Mouse (Mus musculus): ENCODE measurements around the gene Mthfsd.
A peak's percentile ranks its signal among the peaks of the same experiment; 100 is the strongest.

Mthfsd gene

DNA sequence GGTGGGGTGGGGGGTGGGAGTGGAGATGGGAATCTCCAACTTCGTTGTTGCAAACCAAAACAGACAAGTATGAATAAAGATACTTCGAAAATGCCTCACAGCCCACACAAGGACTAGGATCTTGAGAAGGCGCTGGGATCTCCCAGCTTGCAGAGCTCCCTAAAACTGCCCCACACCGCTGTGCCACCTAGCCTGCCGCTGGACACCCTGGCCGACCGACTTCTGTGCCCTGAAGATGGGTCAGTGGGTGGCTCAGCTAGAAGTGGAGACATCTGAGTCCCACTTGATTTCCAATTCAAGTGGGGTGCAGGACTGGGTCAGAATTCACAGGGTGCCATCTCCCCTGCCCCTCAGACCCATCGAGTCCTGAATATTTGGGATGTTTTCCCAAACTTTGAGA, 13.5 kb upstream of the Mthfsd start:
- DNase-seq (ENCODE audit: low read depth), result no peak

DNA sequence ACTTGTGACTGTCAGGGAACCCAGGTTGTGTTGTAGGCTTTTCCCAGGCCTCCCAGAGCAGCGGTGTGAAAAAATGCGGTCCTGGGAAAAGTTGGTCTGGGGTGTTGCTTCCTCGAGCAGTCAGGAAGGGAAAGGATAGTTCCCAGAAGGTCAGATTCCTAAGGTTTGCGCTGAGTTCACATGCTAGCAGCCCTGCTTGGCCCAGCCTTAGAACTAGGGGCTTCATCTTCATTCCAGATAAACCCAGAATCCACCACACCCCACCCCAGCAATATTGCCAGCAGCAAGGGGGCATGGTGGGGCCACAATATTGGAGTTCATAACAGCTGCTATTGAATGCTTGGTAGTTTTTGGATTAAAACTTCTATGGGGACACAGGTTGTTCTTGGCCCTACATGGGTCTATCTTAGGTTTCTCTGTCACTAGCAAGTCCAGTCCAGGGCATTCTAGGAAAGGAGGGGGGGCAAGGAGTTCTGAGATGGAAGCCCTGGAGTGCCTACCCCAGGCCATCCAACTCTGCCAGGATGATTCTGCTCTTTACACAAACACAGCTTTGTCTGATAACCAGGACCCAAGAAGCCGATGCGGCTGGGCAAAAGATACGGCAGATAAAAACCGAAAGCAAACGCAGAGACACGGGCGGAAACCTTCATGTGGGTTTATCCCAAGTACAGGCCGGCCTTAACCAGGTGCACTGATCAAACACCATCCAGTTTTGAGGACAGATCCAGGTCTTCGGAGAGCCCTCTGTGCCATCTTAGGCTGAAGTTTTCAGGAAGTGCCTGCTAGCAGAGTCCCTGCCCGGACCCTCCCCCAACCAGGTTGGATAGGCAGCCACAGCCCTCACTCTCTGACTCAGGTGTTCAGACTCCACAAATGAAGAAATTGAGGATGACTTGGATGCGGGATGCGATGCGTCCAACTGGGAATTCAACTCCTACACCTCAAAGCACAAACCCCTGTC, 12.5 kb upstream of the Mthfsd start:
- no peak for DNase-seq (ENCODE audit: low read depth)

DNA sequence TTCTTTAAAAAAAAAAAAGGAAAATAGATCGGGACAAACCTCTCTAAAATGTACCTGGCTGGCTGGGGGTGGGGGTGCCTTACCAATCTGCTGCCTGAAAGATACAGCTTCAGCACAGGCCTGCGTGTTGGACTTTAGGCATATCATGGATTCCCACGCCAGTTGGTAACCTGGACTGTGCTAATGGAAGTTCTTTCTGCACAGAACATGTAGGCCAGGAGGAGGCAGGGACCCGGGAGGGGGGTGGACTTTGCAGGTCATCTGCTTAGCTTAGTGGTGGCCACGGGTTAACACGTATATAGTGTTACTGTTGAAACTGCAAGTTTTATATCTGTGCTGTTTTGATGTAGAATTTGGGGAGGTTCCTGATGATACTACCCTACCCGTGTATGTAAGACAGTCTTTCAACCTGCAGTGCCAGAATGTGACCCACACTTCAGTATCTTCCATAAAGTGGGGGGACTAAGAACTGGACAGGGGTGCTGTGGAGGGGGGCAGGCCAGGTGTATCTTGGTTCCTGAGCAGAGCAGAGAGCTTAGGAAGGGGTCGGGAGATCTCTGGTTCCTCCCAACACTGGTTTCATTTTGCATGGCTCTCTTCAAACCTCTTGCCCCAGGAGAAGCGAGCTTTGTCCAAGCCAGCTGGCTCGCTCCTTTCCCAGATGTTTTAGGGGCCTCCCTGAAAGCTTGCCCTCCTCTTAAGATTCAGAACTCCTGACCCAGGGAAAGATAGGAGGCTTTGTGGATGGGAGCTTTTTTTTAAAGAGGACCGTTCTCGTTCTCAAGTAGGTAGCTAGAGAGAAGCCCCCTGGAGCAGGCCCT, 11.7 kb upstream of the Mthfsd start:
- no peak for DNase-seq (ENCODE audit: low read depth)

DNA sequence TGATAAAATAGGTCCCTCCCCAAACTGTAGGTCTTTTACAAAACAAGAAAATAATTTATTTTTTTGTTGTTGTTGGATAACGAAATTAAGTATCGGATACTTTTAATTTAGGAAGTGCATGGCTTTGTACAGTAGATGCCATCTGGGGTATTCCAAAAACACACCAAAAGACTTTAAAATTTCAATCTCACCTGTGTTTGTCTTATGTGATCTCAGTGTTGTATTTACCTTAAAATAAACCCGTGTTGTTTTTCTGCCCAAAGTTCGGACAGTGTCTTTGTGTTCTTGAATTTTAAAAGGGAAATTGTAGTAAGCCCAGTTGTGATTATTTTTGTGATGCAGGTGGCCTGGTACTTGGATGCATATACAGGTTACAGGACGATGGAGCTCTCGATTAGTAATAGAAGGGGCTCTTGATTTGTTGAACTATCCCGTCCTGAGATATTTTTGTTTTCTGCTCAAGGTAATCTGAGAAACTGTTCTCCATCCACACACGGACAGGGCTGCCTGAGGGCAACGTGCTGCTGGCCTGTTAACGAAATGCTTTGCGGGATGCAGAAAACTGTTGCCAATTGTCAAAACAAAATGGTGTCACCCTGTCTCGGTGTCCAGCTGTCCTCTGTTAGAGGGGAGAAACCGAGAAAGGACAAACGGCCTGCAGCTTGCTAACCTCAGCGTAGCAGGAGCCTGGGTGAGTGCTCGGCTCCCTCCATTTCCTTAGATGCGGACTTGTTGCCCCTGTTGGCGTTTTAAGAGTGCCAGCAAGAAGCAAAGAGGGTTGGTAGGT, 10.6 kb upstream of the Mthfsd start:
- no peak for DNase-seq (ENCODE audit: low read depth)

DNA sequence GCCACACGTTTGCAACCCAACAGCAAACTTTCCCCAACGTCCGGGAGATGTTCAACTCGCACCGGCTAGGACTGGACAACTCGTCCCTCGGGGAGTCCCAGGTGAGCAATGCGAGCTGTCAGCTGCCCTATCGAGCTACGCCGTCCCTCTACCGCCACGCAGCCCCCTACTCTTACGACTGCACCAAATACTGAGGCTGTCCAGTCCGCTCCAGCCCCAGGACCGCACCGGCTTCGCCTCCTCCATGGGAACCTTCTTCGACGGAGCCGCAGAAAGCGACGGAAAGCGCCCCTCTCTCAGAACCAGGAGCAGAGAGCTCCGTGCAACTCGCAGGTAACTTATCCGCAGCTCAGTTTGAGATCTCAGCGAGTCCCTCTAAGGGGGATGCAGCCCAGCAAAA, 9.7 kb upstream of the Mthfsd start:
- no peak for DNase-seq (ENCODE audit: low read depth)

DNA sequence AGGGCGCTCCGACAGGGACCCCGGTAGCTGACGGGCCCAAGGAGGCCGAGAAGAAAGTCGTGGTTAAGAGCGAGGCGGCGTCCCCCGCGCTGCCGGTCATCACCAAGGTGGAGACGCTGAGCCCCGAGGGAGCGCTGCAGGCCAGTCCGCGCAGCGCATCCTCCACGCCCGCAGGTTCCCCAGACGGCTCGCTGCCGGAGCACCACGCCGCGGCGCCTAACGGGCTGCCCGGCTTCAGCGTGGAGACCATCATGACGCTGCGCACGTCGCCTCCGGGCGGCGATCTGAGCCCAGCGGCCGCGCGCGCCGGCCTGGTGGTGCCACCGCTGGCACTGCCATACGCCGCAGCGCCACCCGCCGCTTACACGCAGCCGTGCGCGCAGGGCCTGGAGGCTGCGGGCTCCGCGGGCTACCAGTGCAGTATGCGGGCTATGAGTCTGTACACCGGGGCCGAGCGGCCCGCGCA, 9.0 kb upstream of the Mthfsd start:
- peak; percentile 39 for DNase-seq (ENCODE audit: low read depth)

DNA sequence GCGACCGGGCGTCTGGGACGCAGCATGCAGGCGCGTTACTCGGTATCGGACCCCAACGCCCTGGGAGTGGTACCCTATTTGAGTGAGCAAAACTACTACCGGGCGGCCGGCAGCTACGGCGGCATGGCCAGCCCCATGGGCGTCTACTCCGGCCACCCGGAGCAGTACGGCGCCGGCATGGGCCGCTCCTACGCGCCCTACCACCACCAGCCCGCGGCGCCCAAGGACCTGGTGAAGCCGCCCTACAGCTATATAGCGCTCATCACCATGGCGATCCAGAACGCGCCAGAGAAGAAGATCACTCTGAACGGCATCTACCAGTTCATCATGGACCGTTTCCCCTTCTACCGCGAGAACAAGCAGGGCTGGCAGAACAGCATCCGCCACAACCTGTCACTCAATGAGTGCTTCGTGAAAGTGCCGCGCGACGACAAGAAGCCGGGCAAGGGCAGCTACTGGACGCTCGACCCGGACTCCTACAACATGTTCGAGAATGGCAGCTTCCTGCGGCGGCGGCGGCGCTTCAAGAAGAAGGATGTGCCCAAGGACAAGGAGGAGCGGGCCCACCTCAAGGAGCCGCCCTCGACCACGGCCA, 8.5 kb upstream of the Mthfsd start:
- peak; percentile 57 for DNase-seq (ENCODE audit: low read depth)

DNA sequence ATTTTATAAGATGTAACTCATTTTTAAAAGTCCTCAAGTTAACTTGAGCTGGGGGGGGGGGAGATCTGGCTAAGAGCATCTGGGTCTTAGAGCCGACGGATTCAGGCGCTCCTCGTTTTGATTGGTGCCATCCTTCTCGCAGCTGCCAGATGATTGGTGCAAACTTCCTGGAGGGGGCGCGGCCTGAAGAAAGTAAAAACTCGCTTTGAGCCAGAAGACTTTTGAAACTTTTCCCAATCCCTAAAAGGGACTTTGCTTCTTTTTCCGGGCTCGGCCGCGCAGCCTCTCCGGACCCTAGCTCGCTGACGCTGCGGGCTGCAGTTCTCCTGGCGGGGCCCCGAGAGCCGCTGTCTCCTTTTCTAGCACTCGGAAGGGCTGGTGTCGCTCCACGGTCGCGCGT, 7.8 kb upstream of the Mthfsd start, which contains the start of gene Foxc2:
TSS of gene Foxc2 (plus strand) at position 224 of the 400 bp plus-strand sequence.
- peak; percentile 88 for DNase-seq (ENCODE audit: low read depth)

DNA sequence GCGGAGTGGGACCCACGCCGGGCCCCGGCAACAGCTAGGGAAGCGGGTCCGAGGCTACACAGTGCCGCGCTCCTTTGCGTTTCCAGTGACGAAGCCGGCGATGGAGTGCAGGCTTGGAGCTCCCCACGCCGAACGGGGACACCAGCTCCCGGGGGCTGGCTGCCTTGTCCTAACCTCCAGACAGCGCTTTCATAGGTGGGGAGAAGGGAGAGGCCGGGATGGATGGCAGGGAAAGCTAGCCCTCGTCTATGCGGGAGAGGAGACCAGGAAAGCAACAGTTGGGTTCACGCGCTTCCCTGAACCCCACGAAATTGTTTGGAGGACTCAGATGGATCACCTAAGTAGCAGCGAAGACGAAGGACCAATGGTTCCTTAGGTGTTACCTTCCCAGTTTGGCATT, 6.9 kb upstream of the Mthfsd start:
- DNase-seq (ENCODE audit: low read depth), result no peak

DNA sequence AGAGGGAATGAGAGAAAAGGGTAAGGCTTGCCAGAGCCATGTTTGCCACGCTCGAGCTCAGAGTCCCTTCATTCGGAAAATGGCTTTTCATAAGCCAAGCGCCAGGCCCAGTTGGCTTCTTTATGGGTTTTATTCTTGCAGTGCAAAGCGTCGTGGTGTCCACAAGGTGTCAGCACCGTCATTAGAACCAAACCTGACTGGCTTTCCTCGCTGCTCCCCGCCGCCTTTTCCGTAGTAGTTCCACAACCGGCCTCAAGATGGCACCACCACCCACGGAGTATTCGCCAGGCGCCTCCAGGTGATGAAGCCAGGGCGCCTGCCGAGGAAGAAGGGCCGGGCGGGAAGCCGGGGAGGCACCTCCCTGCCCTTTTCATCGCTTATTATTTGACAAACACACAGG, 5.1 kb upstream of the Mthfsd start:
- DNase-seq (ENCODE audit: low read depth), result peak; percentile 98

DNA sequence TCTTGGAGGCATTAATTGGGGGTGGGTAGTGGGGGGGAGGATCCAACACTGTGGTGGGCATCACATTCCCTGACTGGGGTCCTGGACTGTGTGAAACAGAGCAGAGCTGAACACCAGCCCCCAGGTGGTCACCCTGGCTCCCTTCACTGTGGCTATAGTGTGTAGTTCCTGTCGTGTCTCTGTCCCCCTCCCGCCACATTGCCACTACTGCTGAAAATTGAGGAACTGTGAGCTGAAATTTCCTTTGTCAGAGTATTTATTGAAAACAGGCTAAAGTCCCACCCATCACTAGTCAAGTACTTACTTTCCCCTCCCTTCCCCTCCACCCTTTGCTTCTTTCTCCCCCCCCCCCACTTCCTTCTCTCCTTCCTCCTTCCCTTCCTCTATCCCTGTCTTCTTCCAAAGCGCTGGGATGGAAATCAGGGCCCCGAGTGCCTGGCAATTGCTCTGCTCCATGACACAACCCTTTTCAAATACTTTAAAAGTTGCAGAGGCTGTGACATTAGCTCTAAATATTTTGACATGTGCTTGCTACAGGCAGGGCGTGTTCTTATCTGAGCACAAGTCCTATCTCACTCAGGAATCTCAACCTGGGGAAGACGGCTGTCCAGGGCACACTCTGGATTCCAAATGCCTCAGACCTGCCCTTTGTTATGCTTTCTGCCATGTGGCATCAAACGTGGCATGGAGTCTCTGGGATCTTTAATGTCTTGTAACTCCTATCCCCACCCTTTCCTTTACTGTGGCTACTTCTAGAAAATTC, 3.1 kb upstream of the Mthfsd start:
- DNase-seq (ENCODE audit: low read depth), result no peak

DNA sequence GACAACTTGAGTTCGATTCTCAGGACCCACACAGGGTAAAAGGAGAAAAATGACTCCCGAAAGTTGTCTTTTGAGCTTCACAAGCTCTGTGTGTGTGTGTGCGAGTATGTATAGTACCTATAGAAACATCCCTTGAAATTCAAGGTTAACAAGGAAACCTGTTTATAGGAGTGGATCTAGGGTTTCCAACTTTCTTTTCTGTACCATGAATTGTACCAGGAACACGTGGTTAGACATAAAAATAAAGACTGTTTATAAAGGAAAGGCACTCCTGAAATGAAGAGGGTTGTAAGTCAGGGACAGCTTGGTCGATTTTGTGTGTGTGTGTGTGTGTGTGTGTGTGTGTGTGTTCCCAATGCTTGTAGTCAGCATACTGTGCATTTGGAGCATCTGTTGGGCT, 465 bp upstream of the Mthfsd start:
- DNase-seq (ENCODE audit: low read depth), result no peak

DNA sequence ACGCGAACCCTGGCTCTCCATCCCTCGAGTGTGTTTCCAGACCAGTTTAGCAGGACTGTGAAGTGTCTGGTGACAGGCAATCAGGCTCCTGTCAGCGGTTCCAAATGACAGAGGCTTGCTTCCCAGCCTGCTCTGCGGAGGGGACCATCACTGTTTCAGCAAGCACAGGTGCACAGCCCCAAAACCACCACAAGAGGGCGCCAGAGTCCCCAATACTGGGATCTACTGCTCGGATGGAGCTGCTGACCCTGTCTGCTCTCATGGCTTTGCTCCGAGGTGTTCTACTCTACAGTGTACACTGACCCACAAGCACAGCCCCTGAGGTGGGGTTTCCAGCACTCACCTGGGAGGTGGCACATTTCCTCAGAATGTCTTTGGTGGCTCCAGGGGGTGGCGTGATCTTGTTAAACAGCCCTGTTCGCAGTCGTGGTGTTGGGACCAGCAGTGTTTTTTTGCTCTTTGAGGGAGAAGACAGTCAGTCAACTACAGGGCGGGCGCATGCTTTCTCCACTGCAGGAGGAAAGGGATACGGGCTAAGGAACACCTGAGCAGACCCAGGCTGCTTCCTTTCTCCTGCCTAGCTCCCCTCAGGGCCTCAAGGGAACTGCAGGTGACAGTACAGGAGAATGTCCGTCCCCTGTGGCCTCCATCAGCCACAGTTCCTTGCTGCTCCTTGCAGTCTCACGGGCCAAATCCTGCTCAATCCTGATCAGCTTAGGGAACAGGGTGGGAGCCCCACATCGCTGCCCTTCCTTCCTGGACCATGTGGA, 4.0 kb downstream of the Mthfsd start:
- peak; percentile 83 for DNase-seq (ENCODE audit: low read depth)

DNA sequence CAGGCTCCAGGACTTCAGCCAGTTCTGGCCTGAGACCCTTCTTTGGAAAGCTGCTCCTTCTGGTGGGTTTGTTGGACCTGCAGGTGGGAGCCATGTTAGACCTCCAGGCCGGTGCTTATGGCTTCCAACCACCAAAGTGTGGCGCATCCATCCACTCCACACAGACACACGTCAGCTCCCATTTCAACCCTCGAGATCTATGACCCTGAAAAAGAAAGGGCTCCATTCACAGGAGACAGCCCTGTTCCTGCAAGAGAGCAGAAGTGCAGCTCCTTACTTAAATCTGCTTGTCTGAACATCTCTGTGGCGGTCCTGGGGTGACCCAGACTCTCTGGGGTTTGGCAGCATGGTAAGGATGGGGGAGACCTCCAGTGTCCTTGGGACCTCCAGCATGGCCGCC, 14.7 kb downstream of the Mthfsd start:
- no peak for DNase-seq (ENCODE audit: low read depth)

DNA sequence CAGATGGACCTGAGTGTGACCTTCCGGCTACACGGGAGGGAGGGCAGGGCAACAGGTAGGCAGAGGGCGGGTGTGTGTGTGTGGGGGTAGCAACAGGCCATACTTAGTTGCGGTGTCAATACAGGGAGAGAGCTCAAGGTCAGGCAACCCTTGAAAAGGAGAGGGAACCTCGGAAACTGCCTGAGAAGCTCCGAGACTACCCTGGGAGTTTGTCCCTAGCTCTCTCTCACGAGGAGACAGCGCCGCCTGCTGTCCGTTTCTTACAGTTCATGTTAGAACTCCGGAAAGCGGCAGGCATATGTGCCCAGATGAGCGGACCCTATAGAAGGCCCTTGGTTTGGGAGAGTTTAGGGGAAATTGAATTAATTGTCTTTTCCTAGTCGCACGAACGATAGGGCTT, 15.6 kb downstream of the Mthfsd start:
- peak; percentile 79 for DNase-seq (ENCODE audit: low read depth)

DNA sequence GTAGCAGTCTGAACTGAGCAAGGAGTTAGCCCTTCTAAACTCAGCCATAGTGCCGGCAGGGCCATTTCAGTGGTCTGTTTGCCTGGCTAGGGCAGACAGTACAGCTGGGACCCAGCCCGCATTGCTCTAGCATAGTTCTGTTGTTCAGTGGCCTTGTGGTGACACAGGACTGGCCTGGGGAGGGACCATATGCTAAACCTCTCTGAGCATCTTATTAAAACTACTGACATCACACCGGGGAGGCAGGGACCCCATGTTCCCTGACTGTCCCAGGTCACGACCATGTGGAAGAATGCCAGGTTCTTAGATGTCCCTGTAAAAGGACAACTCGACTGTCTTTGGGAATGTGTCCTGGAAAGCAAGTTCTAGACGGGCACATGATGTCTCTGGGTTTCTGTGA, 16.1 kb downstream of the Mthfsd start:
- no peak for DNase-seq (ENCODE audit: low read depth)

DNA sequence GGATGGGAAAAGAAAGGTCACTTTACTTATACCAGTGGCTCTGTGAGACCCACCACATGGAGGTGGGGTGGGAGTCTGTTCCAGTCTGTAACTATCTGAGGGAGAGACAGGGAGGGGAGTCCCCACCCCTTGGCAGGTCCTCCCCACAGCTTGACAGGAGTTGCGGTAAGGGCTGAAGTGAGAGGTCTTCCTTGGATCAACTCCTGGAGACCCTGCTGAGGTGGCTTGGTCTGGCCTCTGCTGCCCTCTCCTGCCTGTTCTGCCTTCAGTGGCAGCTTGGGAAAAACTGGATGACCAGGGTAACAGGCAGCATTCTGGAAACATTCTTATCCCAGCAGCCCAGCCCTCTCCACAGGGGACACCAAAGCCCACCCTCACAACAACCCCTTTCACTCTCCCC, 17.5 kb downstream of the Mthfsd start:
- no peak for DNase-seq (ENCODE audit: low read depth)

DNA sequence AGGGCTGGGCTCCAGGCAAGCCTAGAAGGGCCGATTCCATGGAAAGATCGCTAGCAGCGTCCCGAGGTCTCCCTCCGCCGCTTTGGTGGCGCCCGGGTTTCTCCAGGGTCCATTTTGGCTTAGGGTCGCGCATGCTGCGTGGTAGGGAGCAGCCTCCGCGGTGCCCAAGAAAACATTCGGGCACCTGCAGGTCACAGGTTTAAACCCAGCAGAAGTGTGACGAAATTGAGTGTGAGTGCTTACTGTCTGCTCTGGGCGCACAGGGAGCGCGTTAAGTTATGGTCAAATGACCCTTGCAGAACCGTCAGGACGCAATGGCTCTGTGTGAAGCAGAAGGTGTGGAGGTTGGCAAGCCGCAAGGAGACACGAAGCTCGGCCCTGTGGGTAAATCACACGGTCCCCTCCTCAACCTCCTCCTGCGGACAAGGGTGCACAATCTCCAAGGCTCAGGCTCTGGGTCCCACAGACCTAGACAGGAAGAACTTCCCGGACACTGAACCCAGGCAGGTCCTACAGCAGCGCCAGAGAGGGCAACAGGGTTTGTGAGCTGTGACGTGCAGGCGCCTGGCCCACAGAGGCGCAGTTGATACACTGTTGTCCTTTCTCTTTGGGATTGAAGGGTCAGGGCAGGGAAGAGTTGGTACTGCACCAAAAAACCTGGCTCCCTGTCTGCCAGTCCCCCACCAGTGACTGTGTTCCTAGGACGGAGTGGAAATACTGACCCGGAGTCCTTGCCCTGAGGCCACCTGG, 18.4 kb downstream of the Mthfsd start:
- no peak for DNase-seq (ENCODE audit: low read depth)

DNA sequence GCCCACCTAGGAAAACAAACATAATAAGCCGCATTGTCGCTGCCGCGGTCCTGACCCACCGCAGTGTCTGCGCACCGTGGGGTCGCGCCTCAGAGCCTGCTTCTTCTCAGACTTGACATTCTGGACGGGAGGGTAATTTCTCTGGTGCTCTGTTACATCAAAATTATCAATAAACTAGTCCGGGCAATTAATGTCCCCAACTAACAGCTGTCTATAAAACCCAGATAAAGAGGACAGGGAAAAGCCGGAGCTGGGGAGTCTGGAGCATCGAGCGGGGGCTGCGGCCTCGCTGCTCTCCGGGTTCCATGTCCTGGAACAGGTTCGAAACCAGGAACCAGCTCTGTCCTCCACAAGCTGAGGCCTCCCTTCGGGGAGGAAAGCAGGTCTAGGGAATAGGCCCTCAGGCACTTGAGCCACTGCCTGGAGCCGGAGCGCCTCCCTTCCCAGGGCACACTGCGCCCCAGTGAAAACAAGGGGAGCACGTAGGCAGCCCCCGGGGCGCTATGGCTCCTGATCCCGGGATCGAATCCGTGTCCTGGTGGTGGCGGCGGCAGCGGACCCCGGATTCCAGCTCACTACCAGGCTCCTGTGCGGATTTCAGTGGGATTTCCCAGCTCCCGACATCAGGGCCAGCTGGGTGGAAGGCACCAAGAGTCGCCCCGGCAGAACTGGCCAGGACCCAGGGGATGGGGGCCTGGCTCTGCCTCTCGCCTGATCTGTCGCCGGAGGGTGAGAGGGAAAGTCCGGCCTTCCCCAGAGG, 19.1 kb downstream of the Mthfsd start:
- DNase-seq (ENCODE audit: low read depth), result no peak

All from naive thymus-derived CD4-positive, alpha-beta T cell, adult 2 months (primary cell).